Mouse (Mus musculus): Measurements from ENCODE around the gene Zfp869. TPM values are rescaled to one million over a fixed set of nuclear protein-coding genes. Genes with fewer than 3 reads are reported as not detected.
"Not testable (repeated sequence)": the region's sequence is repeated elsewhere in the genome, so short reads cannot be mapped to it uniquely, and the experiment has no call there.

Gene Zfp869
- total RNA-seq (2012; rRNA removed) (16.0 and 17.2 TPM in 2 replicates), total RNA-seq (2014; rRNA removed) (30.6 and 33.8 TPM in 2 replicates), polyA plus RNA-seq (2012; ENCODE audit: insufficient read length, low read depth) (15.2 and 16.6 TPM in 2 replicates)

- Histone ChIP-seq H3K79me2 (replicated peaks; ENCODE audit: control insufficient read depth, extremely low read depth, insufficient read depth, poor library complexity, severe bottlenecking) (peaks cover 39% of the 10 kb centered on the region), H3K36me3 (replicated peaks in 1 of 2; ENCODE audit: control insufficient read depth in 1 of 2, insufficient read depth in 1 of 2, low read length in 1 of 2) (peaks cover 65 to 83% of the 10 kb centered on the region in 2 experiments), H3K4me1 (ENCODE audit: control insufficient read depth in 1 of 2, insufficient read depth in 2 of 2) (peaks cover 4 to 21% of the 10 kb centered on the region in 2 experiments)
- DNase-seq (ENCODE audit: extremely low read depth); in situ Hi-C loops (cut with MboI; ENCODE audit: low pct_ligation_motif_present, low pct_unique_long_range_greater_than_20kb, low sequenced_read_pairs); dilution Hi-C loops (cut with MboI; ENCODE audit: extremely low pct_ligation_motif_present, extremely low pct_unique_long_range_greater_than_20kb, low sequenced_read_pairs); H3K4me2 ChIP-seq (ENCODE audit: insufficient read depth, low read depth, poor library complexity, severe bottlenecking); H3K9me3 ChIP-seq (replicated peaks; ENCODE audit: low read length); H3K9ac ChIP-seq (ENCODE audit: insufficient read depth, low read depth); H3K4me3 ChIP-seq (replicated peaks in 1 of 3; ENCODE audit: low read depth in 2 of 3, low read length in 2 of 3, poor library complexity in 1 of 3); H3K27me3 ChIP-seq (replicated peaks); H3K27ac ChIP-seq (ENCODE audit: insufficient read depth, low read depth): not testable (repeated sequence)
These were observed at the start of gene Zfp869 for GRCm38 (mm10) chr8:69710624-69711023. Zfp869 (minus strand) TSS chr8:69710724.

DNA sequence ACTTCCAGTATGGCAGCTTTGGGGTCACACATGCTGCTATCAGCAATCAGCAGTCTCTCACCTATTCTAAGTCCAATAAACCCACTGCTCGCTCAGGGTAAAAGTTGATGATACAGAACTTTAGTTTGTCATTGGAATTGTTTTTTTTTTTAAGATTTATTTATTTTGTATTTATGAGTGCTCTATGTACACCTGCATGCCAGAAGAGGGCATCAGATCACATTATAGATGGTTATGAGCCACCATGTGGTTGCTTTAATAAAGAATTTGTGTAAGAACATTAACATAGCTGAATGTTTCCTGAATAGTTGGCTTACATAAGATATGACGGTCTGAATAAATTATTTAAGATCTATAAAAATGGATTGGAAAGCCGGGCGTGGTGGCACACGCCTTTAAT is 47.8 kb upstream of the Zfp869 start:
- Histone ChIP-seq H3K4me1 (ENCODE audit: control insufficient read depth in 1 of 2, insufficient read depth in 2 of 2) (peaks cover 5 to 7% of the 10 kb centered on the region in 2 experiments; a peak in 3 of 4 replicates), H3K27me3 (replicated peaks) (no peaks in the 10 kb centered on the region), H3K9ac (ENCODE audit: insufficient read depth, low read depth) (no peak overlapping the region), H3K4me3 (replicated peaks in 1 of 3; ENCODE audit: low read depth in 2 of 3, low read length in 2 of 3, poor library complexity in 1 of 3) (no peak overlapping the region), H3K4me2 (ENCODE audit: insufficient read depth, low read depth, poor library complexity, severe bottlenecking) (no peak overlapping the region), H3K36me3 (replicated peaks in 1 of 2; ENCODE audit: control insufficient read depth in 1 of 2, insufficient read depth in 1 of 2, low read length in 1 of 2) (peaks cover 28 to 62% of the 10 kb centered on the region in 2 experiments), H3K9me3 (replicated peaks; ENCODE audit: low read length) (no peaks in the 10 kb centered on the region), H3K79me2 (replicated peaks; ENCODE audit: control insufficient read depth, extremely low read depth, insufficient read depth, poor library complexity, severe bottlenecking) (no peaks in the 10 kb centered on the region), H3K27ac (ENCODE audit: insufficient read depth, low read depth) (no peak overlapping the region)
- TF ChIP-seq ZC3H11A (IDR thresholded peaks at IDR 0.05; ENCODE audit: low read depth, low read length) (no peak), SMC3 (IDR thresholded peaks at IDR 0.05; ENCODE audit: low read depth, low read length) (no peak), POLR2A (IDR thresholded peaks at IDR 0.05; ENCODE audit: low read depth, low read length) (no peak), JUND (conservative IDR thresholded peaks at IDR 0.05; ENCODE audit: low read depth, low read length) (no peak), RAD21 (IDR thresholded peaks at IDR 0.05; ENCODE audit: low read depth, low read length) (no peak), CTCF (conservative IDR thresholded peaks at IDR 0.05 in 1 of 2, IDR thresholded peaks at IDR 0.05 in 1 of 2; ENCODE audit: low read depth in 2 of 2, low read length in 2 of 2) (peak in 1 of 2 experiments; percentile 44; a peak in 2 of 4 replicates), NELFE (IDR thresholded peaks at IDR 0.05; ENCODE audit: low read depth, low read length) (no peak), EP300 (IDR thresholded peaks at IDR 0.05; ENCODE audit: low read length) (no peak)
- in situ Hi-C loops (cut with MboI; ENCODE audit: low pct_ligation_motif_present, low pct_unique_long_range_greater_than_20kb, low sequenced_read_pairs) (no loop called here), dilution Hi-C loops (cut with MboI; ENCODE audit: extremely low pct_ligation_motif_present, extremely low pct_unique_long_range_greater_than_20kb, low sequenced_read_pairs) (no loop called here)
- DNase-seq (ENCODE audit: extremely low read depth), result no peak

DNA sequence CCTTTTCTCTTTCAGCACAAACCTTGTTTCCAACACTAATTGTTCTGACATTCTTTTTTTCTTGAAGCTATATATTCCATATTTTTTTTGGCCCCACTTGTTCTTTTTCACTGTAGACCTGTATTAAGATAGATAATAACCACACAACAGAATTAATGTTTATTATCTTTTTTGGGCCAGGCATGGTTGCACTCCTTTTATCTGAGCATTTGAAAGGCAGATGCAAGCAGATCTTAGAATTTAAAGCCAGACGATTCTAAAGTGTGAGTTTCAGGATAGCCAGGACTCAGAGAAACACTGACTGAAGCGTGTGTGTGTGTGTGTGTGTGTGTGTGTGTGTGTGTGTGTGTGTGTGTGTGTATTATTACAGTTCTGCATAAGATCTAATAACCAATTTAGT is 41.9 kb upstream of the Zfp869 start:
- DNase-seq (ENCODE audit: extremely low read depth), result no peak
- peaks cover 0 to 17% of the 10 kb centered on the region in 2 experiments; a peak in 2 of 4 replicates for H3K4me1 ChIP-seq (ENCODE audit: control insufficient read depth in 1 of 2, insufficient read depth in 2 of 2)
- H3K27me3 ChIP-seq (replicated peaks), result no peaks in the 10 kb centered on the region
- no peaks in the 10 kb centered on the region; the same call in 1 of the 2 replicates for H3K79me2 ChIP-seq (replicated peaks; ENCODE audit: control insufficient read depth, extremely low read depth, insufficient read depth, poor library complexity, severe bottlenecking)
- peaks cover 8 to 25% of the 10 kb centered on the region in 2 experiments for H3K36me3 ChIP-seq (replicated peaks in 1 of 2; ENCODE audit: control insufficient read depth in 1 of 2, insufficient read depth in 1 of 2, low read length in 1 of 2)
- dilution Hi-C loops (cut with MboI; ENCODE audit: extremely low pct_ligation_motif_present, extremely low pct_unique_long_range_greater_than_20kb, low sequenced_read_pairs) (no loop called here), in situ Hi-C loops (cut with MboI; ENCODE audit: low pct_ligation_motif_present, low pct_unique_long_range_greater_than_20kb, low sequenced_read_pairs) (no loop called here)
- TF ChIP-seq ZMIZ1 (IDR thresholded peaks at IDR 0.05; ENCODE audit: low read depth, low read length) (no peak), BHLHE40 (IDR thresholded peaks at IDR 0.05; ENCODE audit: low read depth, low read length) (no peak), MXI1 (IDR thresholded peaks at IDR 0.05; ENCODE audit: low read depth, low read length) (no peak), EP300 (IDR thresholded peaks at IDR 0.05; ENCODE audit: low read length) (no peak), E2F4 (IDR thresholded peaks at IDR 0.05; ENCODE audit: insufficient replicate concordance, low read depth, low read length) (no peak), MEF2A (IDR thresholded peaks at IDR 0.05; ENCODE audit: borderline replicate concordance, low read depth, low read length) (no peak), RAD21 (IDR thresholded peaks at IDR 0.05; ENCODE audit: low read depth, low read length) (no peak), POLR2AphosphoS2 (IDR thresholded peaks at IDR 0.05; ENCODE audit: low read depth, low read length) (no peak), KAT2A (IDR thresholded peaks at IDR 0.05; ENCODE audit: insufficient replicate concordance, low read length) (no peak), ZNF384 (IDR thresholded peaks at IDR 0.05; ENCODE audit: low read depth, low read length) (no peak)
- H3K9me3 ChIP-seq (replicated peaks; ENCODE audit: low read length), result no peaks in the 10 kb centered on the region
- no peak overlapping the region for H3K4me3 ChIP-seq (replicated peaks in 1 of 3; ENCODE audit: low read depth in 2 of 3, low read length in 2 of 3, poor library complexity in 1 of 3)
- H3K27ac ChIP-seq (ENCODE audit: insufficient read depth, low read depth), result no peak overlapping the region
- H3K4me2 ChIP-seq (ENCODE audit: insufficient read depth, low read depth, poor library complexity, severe bottlenecking), result no peak overlapping the region
- no peak overlapping the region for H3K9ac ChIP-seq (ENCODE audit: insufficient read depth, low read depth)
